Mouse (Mus musculus) midbrain, embryonic 13.5 days (tissue): Measurements from ENCODE around the gene Fndc3b. TPM values are rescaled to one million over a fixed set of nuclear protein-coding genes. Genes with fewer than 3 reads are reported as not detected.

ENCODE experiments used
- ATAC-seq: fragments of 200-750 bp; cut with Nextera tagmentation; 2 replicates; pipeline ENCODE4 v1.8.0; 2017; ENCODE audit warnings: mild to moderate bottlenecking, moderate TSS enrichment, moderate library complexity
- H3K27ac ChIP-seq: fragments of 300-500 bp; sonication (generic); 2 replicates; pipeline ENCODE4 v1.5.1; 2015; ENCODE audit warnings: inconsistent platforms, mild to moderate bottlenecking, moderate library complexity
- H3K27me3 ChIP-seq: fragments of 300-500 bp; sonication (generic); 2 replicates; pipeline ENCODE4 v1.6.1; 2015; ENCODE audit warnings: mild to moderate bottlenecking, inconsistent platforms
- H3K36me3 ChIP-seq: fragments of 300-500 bp; sonication (generic); 2 replicates; pipeline ENCODE4 v1.6.1; 2015; ENCODE audit warnings: mild to moderate bottlenecking, inconsistent platforms
- H3K4me1 ChIP-seq: fragments of 300-500 bp; sonication (generic); replicated peaks from 2 replicates; pipeline ENCODE4 v1.6.1; 2015; ENCODE audit warnings: inconsistent platforms
- H3K4me2 ChIP-seq: fragments of 300-500 bp; sonication (generic); replicated peaks from 2 replicates; pipeline ENCODE4 v1.6.1; 2015; ENCODE audit warnings: moderate library complexity, mild to moderate bottlenecking, inconsistent platforms
- H3K4me3 ChIP-seq: fragments of 300-500 bp; sonication (generic); replicated peaks from 2 replicates; pipeline ENCODE4 v1.5.1; 2015; ENCODE audit warnings: mild to moderate bottlenecking, inconsistent platforms
- H3K9ac ChIP-seq: fragments of 300-500 bp; sonication (generic); replicated peaks from 2 replicates; pipeline ENCODE4 v1.6.1; 2015; ENCODE audit warnings: mild to moderate bottlenecking, inconsistent platforms
- H3K9me3 ChIP-seq: fragments of 300-500 bp; sonication (generic); 2 replicates; pipeline ENCODE4 v1.6.1; 2016; ENCODE audit warnings: mild to moderate bottlenecking, inconsistent platforms
- WGBS: fragments of 180-500 bp; shearing (Covaris S2); methylation state at CpG from one replicate; pipeline ENCODE4 v1.1.7; 2015; 5-methylcytosine and 5-hydroxymethylcytosine counted together
- polyA plus RNA-seq: library from polyadenylated mRNA; unstranded; fragments of >200 nt; fragmentation: Nextera tagmentation; extraction: Ambion mirVana; gene quantifications from 2 replicates; pipeline ENCODE4 v1.2.1, GENCODE M21; 2015

The Fndc3b gene
- polyA plus RNA-seq, 1 experiment from 2014 or later: 10.0 TPM

GRCm38 (mm10) chr3:27554325-27554724 lies 156.8 kb downstream of the Fndc3b start:
- Histone ChIP-seq H3K9ac (no peak overlapping the region), H3K4me3 (no peak overlapping the region), H3K27me3 (no peaks in the 10 kb centered on the region), H3K4me1 (no peaks in the 10 kb centered on the region), H3K27ac (no peak overlapping the region), H3K9me3 (no peaks in the 10 kb centered on the region), H3K36me3 (no peaks in the 10 kb centered on the region), H3K4me2 (no peak overlapping the region)
- no peak for ATAC-seq
- WGBS: 80% methylated on average over 3 of the region's 3 CpGs

DNA sequence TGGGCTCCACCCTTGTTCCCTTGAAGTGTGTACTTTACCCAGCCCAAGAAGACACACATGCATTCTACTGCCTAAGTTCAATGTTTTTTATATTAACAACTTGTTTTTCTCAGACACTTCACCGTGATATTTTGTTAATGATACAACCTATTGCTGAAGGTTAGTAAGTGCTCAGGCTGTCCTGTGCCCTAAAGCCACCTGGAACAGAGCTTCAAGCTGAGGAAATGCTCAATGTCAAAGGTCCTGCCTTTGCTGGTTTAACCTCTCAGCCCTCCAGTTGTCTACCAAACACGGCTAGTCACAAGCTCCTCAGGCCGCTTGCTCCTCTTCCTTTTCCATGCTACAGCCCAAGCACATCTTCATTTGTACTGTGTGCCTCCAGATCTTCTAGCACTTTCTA lies 157.3 kb downstream of the Fndc3b start:
- no peak for ATAC-seq
- Histone ChIP-seq H3K9me3 (no peaks in the 10 kb centered on the region), H3K4me2 (no peak overlapping the region), H3K9ac (no peak overlapping the region), H3K4me3 (no peak overlapping the region), H3K4me1 (no peaks in the 10 kb centered on the region), H3K36me3 (no peaks in the 10 kb centered on the region), H3K27ac (no peak overlapping the region), H3K27me3 (no peaks in the 10 kb centered on the region)
- 94% methylated on average over 3 of the region's 3 CpGs for WGBS

- H3K4me1 ChIP-seq: no peaks in the 10 kb centered on the region
- H3K27me3 ChIP-seq: no peaks in the 10 kb centered on the region
- 93% methylated on average over 3 of the region's 3 CpGs for WGBS
- no peak for ATAC-seq
- H3K36me3 ChIP-seq: no peaks in the 10 kb centered on the region
- H3K4me3 ChIP-seq: no peak overlapping the region
- H3K4me2 ChIP-seq: no peak overlapping the region
- H3K9ac ChIP-seq: no peak overlapping the region
- H3K9me3 ChIP-seq: no peaks in the 10 kb centered on the region
- no peak overlapping the region for H3K27ac ChIP-seq
Measured at GRCm38 (mm10) chr3:27551005-27551404, 160.1 kb downstream of the Fndc3b start.

GRCm38 (mm10) chr3:27550409-27550808 lies 160.7 kb downstream of the Fndc3b start:
- H3K9me3 ChIP-seq: no peaks in the 10 kb centered on the region
- no peaks in the 10 kb centered on the region for H3K27me3 ChIP-seq
- no peaks in the 10 kb centered on the region for H3K36me3 ChIP-seq
- no peak overlapping the region for H3K4me3 ChIP-seq
- no peak for ATAC-seq
- no peak overlapping the region for H3K27ac ChIP-seq
- no peak overlapping the region for H3K9ac ChIP-seq
- no peaks in the 10 kb centered on the region for H3K4me1 ChIP-seq
- H3K4me2 ChIP-seq: no peak overlapping the region
- 94% methylated on average over 1 of the region's 1 CpGs for WGBS

GRCm38 (mm10) chr3:27545651-27546050 lies 165.5 kb downstream of the Fndc3b start:
- 93% methylated on average over 3 of the region's 3 CpGs for WGBS
- no peak overlapping the region for H3K4me2 ChIP-seq
- no peaks in the 10 kb centered on the region for H3K9me3 ChIP-seq
- H3K27ac ChIP-seq: no peak overlapping the region
- no peak overlapping the region for H3K4me3 ChIP-seq
- no peaks in the 10 kb centered on the region for H3K36me3 ChIP-seq
- no peak for ATAC-seq
- H3K9ac ChIP-seq: no peak overlapping the region
- H3K4me1 ChIP-seq: no peaks in the 10 kb centered on the region
- H3K27me3 ChIP-seq: no peaks in the 10 kb centered on the region

DNA sequence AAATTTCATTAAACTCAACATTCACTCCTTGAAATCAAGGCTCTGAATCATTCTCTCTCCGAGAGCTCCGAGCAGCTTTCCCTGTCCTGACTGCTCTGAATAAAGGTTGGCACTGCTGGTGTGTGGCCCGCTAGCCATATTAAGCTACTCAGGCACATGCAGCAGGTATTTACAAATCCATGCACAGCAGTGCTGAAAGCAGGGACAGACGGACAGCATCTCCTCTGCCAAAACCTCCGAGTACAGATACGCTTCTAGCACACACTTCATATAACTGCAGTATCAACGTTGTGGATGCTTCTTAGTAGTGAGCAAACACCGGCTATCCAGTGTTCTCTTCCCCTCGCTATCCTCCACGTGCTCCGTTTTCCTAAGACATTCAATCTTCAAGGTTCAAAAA lies 167.0 kb downstream of the Fndc3b start:
- H3K27ac ChIP-seq: no peak overlapping the region
- no peak overlapping the region for H3K9ac ChIP-seq
- H3K9me3 ChIP-seq: no peaks in the 10 kb centered on the region
- ATAC-seq: no peak
- no peaks in the 10 kb centered on the region for H3K36me3 ChIP-seq
- WGBS: 95% methylated on average over 11 of the region's 11 CpGs
- no peak overlapping the region for H3K4me3 ChIP-seq
- no peak overlapping the region for H3K4me2 ChIP-seq
- no peaks in the 10 kb centered on the region for H3K4me1 ChIP-seq
- H3K27me3 ChIP-seq: no peaks in the 10 kb centered on the region

DNA sequence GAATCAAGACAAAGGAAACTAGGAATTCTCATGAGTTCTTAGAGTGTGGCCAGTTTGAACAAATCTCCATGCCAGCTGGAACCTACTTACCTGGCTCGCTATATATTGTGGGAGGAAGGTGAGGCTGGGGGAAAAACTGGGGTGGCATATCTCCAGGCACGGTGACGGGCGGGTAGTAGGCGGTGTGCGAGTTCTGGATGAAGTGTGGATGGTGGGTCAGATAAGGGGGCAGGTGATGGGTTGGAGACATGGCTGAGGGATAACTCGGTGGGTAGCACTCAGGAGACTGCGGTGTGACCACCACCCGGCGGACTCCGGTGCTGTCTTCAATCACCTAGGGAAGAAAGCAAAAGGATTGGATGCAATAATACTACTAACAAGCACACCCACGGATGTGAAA lies 169.3 kb downstream of the Fndc3b start:
- no peaks in the 10 kb centered on the region for H3K4me1 ChIP-seq
- no peak overlapping the region for H3K27ac ChIP-seq
- 99% methylated on average over 12 of the region's 12 CpGs for WGBS
- ATAC-seq: no peak
- H3K36me3 ChIP-seq: no peaks in the 10 kb centered on the region
- no peak overlapping the region for H3K4me3 ChIP-seq
- no peaks in the 10 kb centered on the region for H3K9me3 ChIP-seq
- H3K9ac ChIP-seq: no peak overlapping the region
- no peak overlapping the region for H3K4me2 ChIP-seq
- no peaks in the 10 kb centered on the region for H3K27me3 ChIP-seq

DNA sequence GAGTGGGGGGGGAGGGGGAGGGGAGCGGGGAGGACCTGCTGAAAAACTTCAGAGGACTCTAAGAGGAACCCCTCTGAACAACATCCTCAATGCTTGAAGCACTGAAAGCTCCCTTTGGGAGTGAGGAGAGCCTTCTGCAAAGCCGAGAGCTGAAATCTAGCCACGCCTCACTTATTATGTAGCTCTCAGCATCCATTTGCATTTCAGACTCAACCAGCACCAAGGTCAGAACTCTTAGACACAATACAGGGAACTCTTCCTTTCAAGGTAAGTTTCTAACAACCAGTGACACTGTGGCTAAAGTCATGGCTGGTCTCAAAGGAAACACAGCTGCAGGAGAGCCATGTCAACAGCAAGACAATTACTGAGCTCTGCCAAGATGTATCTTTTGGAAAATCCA lies 169.9 kb downstream of the Fndc3b start:
- Histone ChIP-seq H3K4me3 (no peak overlapping the region), H3K27ac (no peak overlapping the region), H3K4me2 (no peak overlapping the region), H3K9ac (no peak overlapping the region), H3K4me1 (no peaks in the 10 kb centered on the region), H3K36me3 (no peaks in the 10 kb centered on the region), H3K9me3 (no peaks in the 10 kb centered on the region), H3K27me3 (no peaks in the 10 kb centered on the region)
- 82% methylated on average over 3 of the region's 3 CpGs for WGBS
- ATAC-seq: no peak

- ATAC-seq: no peak
- H3K9ac ChIP-seq: no peak overlapping the region
- no peak overlapping the region for H3K4me2 ChIP-seq
- H3K4me1 ChIP-seq: no peaks in the 10 kb centered on the region
- 80% methylated on average over 3 of the region's 3 CpGs for WGBS
- H3K4me3 ChIP-seq: no peak overlapping the region
- no peaks in the 10 kb centered on the region for H3K9me3 ChIP-seq
- H3K27me3 ChIP-seq: no peaks in the 10 kb centered on the region
- no peaks in the 10 kb centered on the region for H3K36me3 ChIP-seq
- H3K27ac ChIP-seq: no peak overlapping the region
Measured at GRCm38 (mm10) chr3:27534208-27534607, 176.9 kb downstream of the Fndc3b start.

DNA sequence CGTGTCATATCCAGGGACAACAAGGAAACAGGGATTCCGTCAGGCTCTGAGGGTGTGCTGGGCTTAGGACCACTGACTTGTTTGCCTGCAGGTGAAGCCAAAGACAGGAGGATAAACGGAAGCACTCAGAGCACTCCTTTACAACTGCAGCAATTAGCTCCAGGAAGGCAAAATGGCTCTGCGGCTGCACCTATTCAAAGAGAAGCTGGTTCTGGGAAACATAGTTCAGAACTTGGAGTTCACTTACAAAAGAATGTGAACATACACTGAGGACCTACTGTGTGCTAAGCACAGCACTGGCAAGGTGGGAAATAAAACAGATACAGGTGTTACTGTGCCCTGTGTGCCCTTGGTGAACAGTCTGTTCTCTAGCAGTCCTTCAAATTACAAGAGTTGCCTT lies 177.4 kb downstream of the Fndc3b start:
- 92% methylated on average over 4 of the region's 4 CpGs for WGBS
- Histone ChIP-seq H3K4me1 (no peaks in the 10 kb centered on the region), H3K4me2 (no peak overlapping the region), H3K36me3 (no peaks in the 10 kb centered on the region), H3K4me3 (no peak overlapping the region), H3K27me3 (no peaks in the 10 kb centered on the region), H3K27ac (no peak overlapping the region), H3K9me3 (no peaks in the 10 kb centered on the region), H3K9ac (no peak overlapping the region)
- no peak for ATAC-seq

GRCm38 (mm10) chr3:27531993-27532392 lies 179.1 kb downstream of the Fndc3b start:
- H3K4me3 ChIP-seq: no peak overlapping the region
- no peak for ATAC-seq
- no peaks in the 10 kb centered on the region for H3K36me3 ChIP-seq
- H3K9me3 ChIP-seq: no peaks in the 10 kb centered on the region
- no peak overlapping the region for H3K27ac ChIP-seq
- no peak overlapping the region for H3K4me2 ChIP-seq
- 51% methylated on average over 4 of the region's 4 CpGs for WGBS
- H3K4me1 ChIP-seq: no peaks in the 10 kb centered on the region
- no peaks in the 10 kb centered on the region for H3K27me3 ChIP-seq
- H3K9ac ChIP-seq: no peak overlapping the region

- no peaks in the 10 kb centered on the region for H3K27me3 ChIP-seq
- H3K4me1 ChIP-seq: peaks cover 3% of the 10 kb centered on the region; the same call in 1 of the 2 replicates
- no peaks in the 10 kb centered on the region for H3K36me3 ChIP-seq
- 72% methylated on average over 7 of the region's 7 CpGs for WGBS
- no peak for ATAC-seq
- H3K27ac ChIP-seq: no peak overlapping the region
- no peaks in the 10 kb centered on the region for H3K9me3 ChIP-seq
- no peak overlapping the region for H3K9ac ChIP-seq
- no peak overlapping the region for H3K4me3 ChIP-seq
- H3K4me2 ChIP-seq: no peak overlapping the region
Measured at GRCm38 (mm10) chr3:27530370-27530769, 180.7 kb downstream of the Fndc3b start.

DNA sequence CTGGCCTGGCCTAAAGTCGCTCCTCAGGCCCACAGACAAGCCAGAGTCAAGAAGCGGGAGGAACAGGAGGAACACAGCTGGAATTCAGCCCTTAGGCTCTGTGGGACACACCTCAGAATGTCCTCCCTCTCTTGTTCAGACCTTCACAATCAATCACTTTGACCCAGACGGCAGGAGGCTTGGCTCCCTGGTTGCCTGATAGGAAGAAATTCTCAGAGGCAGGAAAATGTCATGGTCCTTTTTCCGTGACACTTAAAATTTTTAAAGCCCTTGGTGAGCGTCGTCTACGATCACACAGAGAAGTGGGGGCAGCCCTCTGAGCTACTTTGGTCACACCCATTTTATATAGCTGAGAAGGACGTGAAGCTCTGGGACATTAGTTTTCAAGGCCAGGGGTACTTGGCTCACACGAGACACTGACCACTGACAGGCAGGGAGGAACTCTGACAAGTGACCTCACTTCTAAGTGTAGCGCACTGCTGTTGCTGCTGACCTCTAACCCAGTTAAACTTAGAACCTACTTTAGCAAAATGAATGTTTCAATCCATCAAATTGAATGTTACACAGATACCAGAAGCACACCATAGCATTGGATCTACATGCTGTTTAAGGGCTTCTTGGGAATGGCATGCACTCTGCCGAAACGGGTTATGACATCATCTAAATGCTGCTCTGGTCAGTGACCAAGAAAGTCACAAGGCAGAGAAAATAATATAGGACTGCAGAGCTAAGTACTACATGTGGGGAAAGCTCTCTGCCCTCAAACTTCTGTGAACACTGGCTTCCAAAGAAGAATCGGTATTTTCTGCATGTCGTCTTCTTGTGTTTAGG lies 181.7 kb downstream of the Fndc3b start:
- no peak overlapping the region for H3K4me2 ChIP-seq
- H3K9me3 ChIP-seq: no peaks in the 10 kb centered on the region
- H3K36me3 ChIP-seq: no peaks in the 10 kb centered on the region
- H3K9ac ChIP-seq: no peak overlapping the region
- 87% methylated on average over 14 of the region's 14 CpGs for WGBS
- no peak for ATAC-seq
- H3K27me3 ChIP-seq: no peaks in the 10 kb centered on the region
- H3K4me1 ChIP-seq: peaks cover 3% of the 10 kb centered on the region; the same call in 1 of the 2 replicates
- no peak overlapping the region for H3K27ac ChIP-seq
- no peak overlapping the region for H3K4me3 ChIP-seq
